Mouse (Mus musculus): ENCODE data around the gene Tfr2. TPM values are rescaled to one million over a fixed set of nuclear protein-coding genes. Genes with fewer than 3 reads are reported as not detected.
A peak's percentile ranks its signal among the peaks of the same experiment; 100 is the strongest.

The Tfr2 gene
- polyA plus RNA-seq, 1 experiment from 2014 or later: 0.97 TPM

DNA sequence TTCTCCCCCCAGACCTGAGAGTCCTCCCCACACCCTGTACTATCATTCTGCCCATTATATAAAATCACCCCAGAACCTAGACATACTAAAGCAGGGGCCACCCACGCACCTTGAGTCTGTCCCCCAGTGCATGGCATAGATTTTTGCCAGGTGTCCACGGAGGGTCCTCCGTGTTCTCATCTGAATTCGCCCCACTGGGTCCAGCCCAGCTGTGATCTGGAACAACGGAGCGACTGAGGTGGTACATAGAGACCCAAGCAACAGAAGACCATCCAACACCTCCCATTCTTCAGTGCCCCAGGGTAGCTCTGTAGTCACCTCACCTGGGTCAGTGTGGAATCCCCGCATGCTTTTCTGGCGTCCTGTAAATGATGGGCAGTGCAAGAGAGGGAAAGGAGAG is 39.6 kb upstream of the Tfr2 start:
- H3K4me3 ChIP-seq (replicated peaks): peak overlapping the region; percentile 87
- no peaks in the 10 kb centered on the region for H3K27me3 ChIP-seq (replicated peaks)
- H3K4me1 ChIP-seq (replicated peaks): peaks cover 37% of the 10 kb centered on the region
- ATAC-seq: no peak
- H3K36me3 ChIP-seq: peaks cover 35% of the 10 kb centered on the region
- peak overlapping the region; percentile 77 for H3K9ac ChIP-seq
- WGBS: 76% methylated on average over 8 of the region's 8 CpGs
- peak overlapping the region; percentile 91 for H3K27ac ChIP-seq
- H3K4me2 ChIP-seq (replicated peaks): peak overlapping the region; percentile 78
- no peaks in the 10 kb centered on the region for H3K9me3 ChIP-seq

DNA sequence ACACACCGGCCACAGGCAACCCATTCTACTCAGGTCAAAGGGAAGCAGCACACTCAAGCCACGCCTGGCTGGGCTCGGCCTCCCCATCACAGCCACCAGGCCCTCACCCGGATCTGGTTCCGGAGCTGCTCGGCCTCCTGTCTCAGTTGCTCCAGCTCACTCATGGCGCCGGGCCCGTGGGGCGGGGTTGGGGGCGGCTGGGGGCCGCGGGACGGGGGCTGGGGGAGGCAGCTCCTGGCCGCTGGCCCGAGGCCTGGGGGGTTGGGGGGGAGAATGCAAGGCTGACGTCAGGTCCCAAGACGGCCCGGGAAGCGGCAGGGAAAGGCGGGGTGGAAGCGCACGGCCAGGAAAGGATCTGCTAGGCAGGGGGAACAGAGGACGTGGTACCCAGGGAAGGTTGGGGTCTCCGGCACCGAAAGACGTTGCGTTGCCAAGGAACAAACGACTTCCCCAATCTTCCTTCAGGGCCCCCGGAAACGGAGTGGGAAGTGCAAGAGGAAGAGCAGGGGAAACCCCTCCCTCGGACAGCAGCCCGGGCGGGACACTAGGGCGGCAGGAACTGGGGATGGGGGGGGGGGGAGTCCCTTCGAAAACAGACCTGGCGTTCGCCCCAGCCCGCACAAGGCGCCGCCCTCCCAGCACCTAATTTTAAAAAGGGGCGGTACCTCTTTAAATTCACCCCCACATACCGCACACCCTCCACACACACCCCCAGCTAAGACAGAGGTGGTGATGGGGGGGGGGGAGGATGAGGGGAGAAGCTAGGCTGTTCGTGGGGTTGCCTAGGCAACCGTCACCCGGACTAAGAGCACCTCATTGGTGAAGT is 38.8 kb upstream of the Tfr2 start:
- peak overlapping the region; percentile 87 for H3K4me3 ChIP-seq (replicated peaks)
- 1% methylated on average over 42 of the region's 46 CpGs for WGBS
- peak overlapping the region; percentile 77 for H3K9ac ChIP-seq
- peaks cover 33% of the 10 kb centered on the region for H3K4me1 ChIP-seq (replicated peaks)
- peaks cover 29% of the 10 kb centered on the region for H3K36me3 ChIP-seq
- H3K27me3 ChIP-seq (replicated peaks): no peaks in the 10 kb centered on the region
- peak; percentile 27 for ATAC-seq
- peak overlapping the region; percentile 91 for H3K27ac ChIP-seq
- peak overlapping the region; percentile 78 for H3K4me2 ChIP-seq (replicated peaks)
- H3K9me3 ChIP-seq: no peaks in the 10 kb centered on the region

DNA sequence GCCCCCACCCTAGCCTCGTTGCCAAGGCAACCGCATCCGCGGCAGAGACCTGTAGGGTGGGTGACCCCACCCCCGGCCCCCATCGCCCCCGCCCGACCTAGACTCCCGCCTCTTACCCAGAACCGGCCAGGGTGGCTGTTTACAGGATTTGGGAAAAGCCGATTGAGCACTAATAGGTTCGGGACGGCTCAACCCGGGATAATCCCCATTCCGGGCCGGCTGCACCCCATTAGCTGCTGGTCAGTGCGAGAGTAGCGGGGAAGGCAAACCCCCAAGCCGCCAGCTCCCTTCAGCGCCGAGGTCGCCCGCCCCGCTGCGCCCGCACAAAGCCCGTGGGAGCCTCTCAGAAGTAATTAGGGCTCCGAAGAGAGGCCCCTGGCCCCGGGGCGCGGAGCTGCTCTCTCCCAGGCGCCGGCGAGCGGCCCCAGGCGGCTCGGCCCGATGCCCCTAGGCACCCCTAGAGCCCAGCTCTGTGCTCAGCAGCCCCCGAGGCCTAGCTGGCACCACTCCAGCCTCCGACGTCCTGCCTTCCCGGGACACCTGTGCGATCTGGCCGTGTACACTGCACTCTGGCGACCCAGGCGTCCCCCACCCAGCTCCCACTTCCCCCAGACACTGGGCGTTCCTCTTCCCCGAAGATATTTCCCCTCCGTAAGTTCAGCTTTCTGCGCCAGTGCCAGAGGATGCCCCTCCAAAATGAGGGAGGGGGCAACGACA is 38.1 kb upstream of the Tfr2 start:
- peak overlapping the region; percentile 78 for H3K4me2 ChIP-seq (replicated peaks)
- H3K4me1 ChIP-seq (replicated peaks): peaks cover 26% of the 10 kb centered on the region
- peak overlapping the region; percentile 77 for H3K9ac ChIP-seq
- peaks cover 28% of the 10 kb centered on the region for H3K36me3 ChIP-seq
- under 1% methylated on average over 42 of the region's 51 CpGs for WGBS
- peak; percentile 4; the same call in 1 of the 2 replicates for ATAC-seq
- no peaks in the 10 kb centered on the region for H3K9me3 ChIP-seq
- H3K27me3 ChIP-seq (replicated peaks): no peaks in the 10 kb centered on the region
- peak overlapping the region; percentile 91 for H3K27ac ChIP-seq
- peak overlapping the region; percentile 87 for H3K4me3 ChIP-seq (replicated peaks)

DNA sequence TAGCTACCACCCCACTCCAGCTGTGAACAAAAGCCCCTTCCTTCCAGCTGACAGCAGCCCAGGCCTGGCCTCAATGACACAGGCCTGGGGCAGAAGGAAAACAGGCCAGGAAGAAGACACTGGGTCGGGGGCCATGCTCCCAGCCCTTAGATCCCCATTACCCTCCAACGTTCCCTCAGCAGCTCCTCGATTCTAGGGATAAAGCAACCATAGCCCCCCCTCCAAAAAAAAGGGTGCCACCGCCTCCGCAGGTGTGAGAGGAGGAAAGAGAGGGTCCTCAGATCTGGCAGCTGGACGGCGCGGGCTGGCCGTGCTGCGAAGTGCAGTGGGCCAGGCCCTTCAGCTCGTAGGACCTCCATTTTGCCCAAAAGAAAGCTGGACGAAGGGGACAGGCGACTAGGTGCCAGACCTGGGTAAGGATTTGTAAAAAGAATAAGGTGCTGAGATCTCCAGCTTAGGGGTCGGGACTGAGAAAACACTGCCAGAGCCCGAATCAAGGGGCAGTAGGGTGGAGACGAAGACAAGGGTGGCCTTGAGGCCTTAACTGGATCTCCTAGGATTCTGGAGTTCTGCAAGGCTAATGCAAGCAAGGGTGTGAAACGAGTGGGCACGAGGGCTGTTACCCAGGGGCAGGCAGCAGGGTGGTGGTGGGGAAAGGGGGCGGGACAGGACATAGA is 37.4 kb upstream of the Tfr2 start:
- Histone ChIP-seq H3K36me3 (peaks cover 26% of the 10 kb centered on the region), H3K4me3 (replicated peaks) (peak overlapping the region; percentile 87), H3K27ac (peak overlapping the region; percentile 91), H3K4me1 (replicated peaks) (peaks cover 23% of the 10 kb centered on the region), H3K9ac (peak overlapping the region; percentile 77), H3K4me2 (replicated peaks) (peak overlapping the region; percentile 78), H3K27me3 (replicated peaks) (no peaks in the 10 kb centered on the region), H3K9me3 (no peaks in the 10 kb centered on the region)
- WGBS: under 1% methylated on average over 19 of the region's 19 CpGs
- ATAC-seq: peak; percentile 8; the same call in 1 of the 2 replicates

DNA sequence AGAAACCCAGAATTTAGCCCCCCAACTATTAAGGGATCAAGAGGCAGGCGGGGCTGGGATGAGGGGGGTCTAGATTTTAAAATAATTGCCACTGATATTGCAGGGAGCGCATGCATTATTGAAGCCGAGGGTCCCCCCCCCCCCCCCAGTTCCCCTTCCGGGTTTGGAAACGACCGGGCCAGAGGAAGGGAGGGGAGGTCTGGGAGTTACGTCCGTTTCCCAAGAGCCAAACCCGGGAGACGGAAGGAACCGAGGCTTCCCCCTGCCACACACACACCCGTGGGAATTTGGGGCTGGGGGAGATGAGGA is 36.9 kb upstream of the Tfr2 start:
- Histone ChIP-seq H3K27ac (peak overlapping the region; percentile 91), H3K36me3 (peaks cover 21% of the 10 kb centered on the region), H3K9me3 (no peaks in the 10 kb centered on the region), H3K27me3 (replicated peaks) (no peaks in the 10 kb centered on the region), H3K9ac (peak overlapping the region; percentile 77), H3K4me2 (replicated peaks) (peak overlapping the region; percentile 78), H3K4me3 (replicated peaks) (peak overlapping the region; percentile 87), H3K4me1 (replicated peaks) (peaks cover 19% of the 10 kb centered on the region)
- ATAC-seq: peak; percentile 41
- WGBS: 1% methylated on average over 10 of the region's 12 CpGs

DNA sequence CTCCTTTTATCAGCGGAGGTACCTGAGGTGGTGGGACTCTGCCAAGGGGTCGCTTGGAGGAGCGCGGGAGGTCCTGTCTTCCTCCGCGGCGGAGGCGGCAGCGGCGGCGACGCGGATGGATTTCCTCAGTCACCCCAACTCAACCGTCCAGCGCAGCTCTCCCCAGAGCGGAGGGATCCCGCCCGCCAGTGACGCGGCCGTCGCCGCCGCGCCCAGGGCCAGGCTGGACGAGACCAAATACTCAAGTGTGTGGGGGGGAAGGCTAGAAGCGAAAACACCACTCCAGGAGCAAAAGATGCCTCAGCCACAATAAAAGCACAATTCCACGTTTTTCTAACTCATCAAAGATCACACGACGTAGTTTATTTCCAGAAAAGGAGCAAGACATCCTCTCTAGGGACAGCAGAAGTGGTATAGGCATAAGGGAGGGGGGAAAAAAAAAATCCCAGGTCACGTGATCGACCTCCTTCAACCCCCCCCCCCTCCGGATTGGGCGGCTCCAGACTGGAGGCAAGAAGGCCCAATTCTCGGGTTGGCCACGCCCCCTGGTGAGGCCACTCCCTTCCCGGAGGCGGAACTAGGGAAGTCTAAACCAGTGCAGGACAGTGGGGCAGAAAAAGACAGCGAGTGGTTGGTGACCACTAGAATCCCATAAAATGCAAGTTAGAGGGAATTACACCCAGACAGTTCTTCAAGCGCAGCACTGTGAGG is 36.4 kb upstream of the Tfr2 start, which contains the start of the genes Epo and Gnb2:
Gene Epo (minus strand): TSS at position 126 of the 711 bp plus-strand sequence.
Gene Gnb2 (minus strand): TSS at position 394 of the 711 bp plus-strand sequence.
- 0% methylated on average over 39 of the region's 40 CpGs for WGBS
- Histone ChIP-seq H3K9me3 (no peaks in the 10 kb centered on the region), H3K9ac (peak within 1 kb of the TSS; percentile 77), H3K27ac (peak within 1 kb of the TSS; percentile 91), H3K4me2 (replicated peaks) (peak within 1 kb of the TSS; percentile 78), H3K4me3 (replicated peaks) (peak within 1 kb of the TSS; percentile 87), H3K4me1 (replicated peaks) (peaks cover 18% of the 10 kb centered on the region), H3K36me3 (peaks cover 16% of the 10 kb centered on the region), H3K27me3 (replicated peaks) (no peaks in the 10 kb centered on the region)
- ATAC-seq: peak; percentile 87

DNA sequence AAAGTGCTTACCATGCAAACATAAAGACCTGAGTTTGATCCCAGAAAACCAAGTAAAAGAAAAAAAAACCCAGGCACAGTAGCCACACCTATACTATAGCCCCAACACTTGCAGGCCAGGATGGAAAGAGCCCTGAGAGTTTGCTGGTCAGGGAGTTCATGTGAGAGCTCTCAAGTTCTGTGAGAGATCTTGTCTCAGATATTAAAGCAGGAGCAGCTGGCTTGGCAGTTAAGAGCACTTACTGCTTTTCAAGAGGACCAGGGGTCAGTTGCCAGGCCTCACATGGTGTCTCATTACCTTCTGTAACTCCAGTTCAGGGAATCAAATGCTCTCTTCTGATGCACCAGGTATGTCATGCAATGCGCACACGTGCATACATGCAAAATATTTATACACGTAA is 34.9 kb upstream of the Tfr2 start:
- WGBS: 96% methylated on average over 3 of the region's 3 CpGs
- H3K9ac ChIP-seq: no peak overlapping the region

DNA sequence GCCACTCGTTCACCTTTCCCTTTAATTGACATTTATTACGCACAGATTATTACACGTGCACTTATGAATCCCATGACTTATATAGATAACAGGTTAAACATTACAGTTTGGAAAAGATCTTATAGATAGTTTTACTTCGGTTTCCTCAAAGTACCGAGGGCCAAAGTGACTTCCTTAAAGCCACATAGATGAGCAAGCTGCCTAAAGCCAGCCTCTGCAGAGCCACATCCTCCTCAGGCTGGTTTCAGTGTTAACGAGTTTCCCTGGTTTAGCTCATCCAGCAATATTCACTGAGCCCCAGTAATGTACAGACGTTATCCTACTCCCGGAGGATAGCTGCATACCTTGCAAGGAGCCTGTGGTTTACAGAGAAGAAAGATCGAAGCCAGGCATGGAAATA is 34.3 kb upstream of the Tfr2 start:
- no peak overlapping the region for H3K4me3 ChIP-seq (replicated peaks)
- no peaks in the 10 kb centered on the region for H3K9me3 ChIP-seq
- no peak overlapping the region for H3K9ac ChIP-seq
- 0 out of 2 replicates have a peak overlapping the region, but pooled peaks have one; percentile 13 for H3K27ac ChIP-seq
- no peak for ATAC-seq
- peaks cover 9% of the 10 kb centered on the region for H3K4me1 ChIP-seq (replicated peaks)
- no peak overlapping the region for H3K4me2 ChIP-seq (replicated peaks)
- 64% methylated on average over 9 of the region's 9 CpGs for WGBS
- H3K36me3 ChIP-seq: no peaks in the 10 kb centered on the region
- no peaks in the 10 kb centered on the region for H3K27me3 ChIP-seq (replicated peaks)

More for the DNA sequence above, 34.9 kb upstream of the Tfr2 start:
- no peaks in the 10 kb centered on the region for H3K9me3 ChIP-seq
- no peak overlapping the region for H3K4me2 ChIP-seq (replicated peaks)
- H3K27me3 ChIP-seq (replicated peaks): no peaks in the 10 kb centered on the region
- H3K27ac ChIP-seq: 0 out of 2 replicates have a peak overlapping the region, but pooled peaks have one; percentile 13
- H3K4me3 ChIP-seq (replicated peaks): no peak overlapping the region
- peaks cover under 1% of the 10 kb centered on the region for H3K36me3 ChIP-seq
- peaks cover 13% of the 10 kb centered on the region for H3K4me1 ChIP-seq (replicated peaks)
- ATAC-seq: no peak

DNA sequence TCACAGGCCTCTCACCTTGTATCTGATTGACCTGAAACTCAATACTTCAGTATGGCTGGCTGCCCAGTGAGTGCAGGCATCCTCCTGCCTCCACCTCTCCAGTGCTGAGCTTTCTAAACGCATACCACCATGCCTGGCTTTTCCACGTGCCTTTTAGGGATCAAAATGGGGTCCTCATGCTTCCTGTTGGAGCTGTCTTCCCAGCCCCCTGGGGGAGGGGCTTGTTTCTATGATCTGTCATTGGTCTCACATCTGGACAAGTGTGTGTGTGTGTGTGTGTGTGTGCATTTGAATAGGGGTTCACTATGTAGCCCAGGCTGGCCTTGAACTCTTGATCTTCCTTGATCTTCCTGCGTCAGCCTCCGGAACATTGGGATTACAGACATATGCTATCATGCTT is 32.2 kb upstream of the Tfr2 start:
- Histone ChIP-seq H3K9ac (no peak overlapping the region), H3K36me3 (no peaks in the 10 kb centered on the region), H3K27me3 (replicated peaks) (no peaks in the 10 kb centered on the region), H3K4me1 (replicated peaks) (peaks cover 3% of the 10 kb centered on the region; the same call in 1 of the 2 replicates), H3K9me3 (no peaks in the 10 kb centered on the region), H3K27ac (no peak overlapping the region), H3K4me2 (replicated peaks) (no peak overlapping the region), H3K4me3 (replicated peaks) (no peak overlapping the region)
- 57% methylated on average over 4 of the region's 4 CpGs for WGBS
- no peak for ATAC-seq

DNA sequence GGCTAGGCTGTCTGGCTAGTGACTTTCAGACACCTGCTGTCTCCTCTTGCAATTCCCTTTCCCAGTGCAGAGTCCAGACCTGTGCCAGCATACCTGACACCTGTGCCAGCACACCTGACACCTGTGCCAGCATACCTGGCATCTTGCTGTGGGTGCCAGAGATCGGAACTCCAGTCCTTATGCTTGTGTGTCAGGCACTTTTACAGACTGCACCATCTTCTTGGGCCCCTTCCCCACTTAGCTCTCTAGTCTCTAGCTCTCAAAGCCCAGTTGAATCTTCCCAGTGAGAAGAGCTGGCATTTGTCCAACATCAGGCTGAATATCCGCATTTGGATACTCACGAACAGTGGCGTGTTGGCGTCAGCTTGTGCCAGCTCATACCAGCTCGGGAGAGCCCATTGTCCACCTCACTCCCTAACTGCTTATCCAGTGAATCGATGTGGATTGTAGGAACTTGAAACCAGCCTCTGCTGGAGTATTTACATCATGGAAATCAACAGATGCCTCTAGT is 30.3 kb upstream of the Tfr2 start:
- H3K9me3 ChIP-seq: no peaks in the 10 kb centered on the region
- no peak overlapping the region for H3K27ac ChIP-seq
- no peaks in the 10 kb centered on the region for H3K27me3 ChIP-seq (replicated peaks)
- no peak overlapping the region for H3K4me2 ChIP-seq (replicated peaks)
- 51% methylated on average over 7 of the region's 7 CpGs for WGBS
- no peak overlapping the region for H3K4me3 ChIP-seq (replicated peaks)
- H3K9ac ChIP-seq: no peak overlapping the region
- ATAC-seq: no peak
- H3K36me3 ChIP-seq: no peaks in the 10 kb centered on the region
- H3K4me1 ChIP-seq (replicated peaks): no peaks in the 10 kb centered on the region

DNA sequence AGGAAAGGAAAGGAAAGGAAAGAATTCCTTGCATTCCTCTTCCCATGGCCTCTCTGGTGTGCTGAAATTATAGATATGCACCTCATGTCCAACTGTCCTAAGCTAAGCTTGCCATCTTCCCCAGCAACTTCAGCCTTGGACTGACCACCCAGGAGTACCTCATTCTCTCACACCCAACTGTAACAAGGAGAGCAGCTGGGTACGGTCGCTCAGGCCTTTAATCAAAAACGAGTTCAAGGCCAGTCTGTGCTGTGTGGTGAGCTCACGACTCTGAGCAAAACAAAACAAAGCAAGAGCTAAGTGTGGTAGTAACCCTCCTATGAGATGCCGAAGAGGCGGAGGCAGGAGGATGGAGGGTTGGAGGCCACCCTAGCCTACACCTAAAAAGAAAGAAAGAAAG is 28.6 kb upstream of the Tfr2 start:
- Histone ChIP-seq H3K9me3 (no peaks in the 10 kb centered on the region), H3K27ac (no peak overlapping the region), H3K27me3 (replicated peaks) (no peaks in the 10 kb centered on the region), H3K4me3 (replicated peaks) (no peak overlapping the region), H3K9ac (no peak overlapping the region), H3K36me3 (no peaks in the 10 kb centered on the region), H3K4me1 (replicated peaks) (no peaks in the 10 kb centered on the region), H3K4me2 (replicated peaks) (no peak overlapping the region)
- WGBS: 74% methylated on average over 6 of the region's 6 CpGs
- no peak for ATAC-seq

Data from intestine, embryonic 15.5 days (tissue).